Mouse (Mus musculus) cerebellum, postnatal 36 days (tissue): ENCODE measurements around the gene Plcb1.

Source experiments
- DNase-seq, 2 experiments: peaks; one replicate each; pipeline ENCODE4 v3.0.0; 2021 to 2022; ENCODE audit warnings: mixed read lengths in 2 of 2

Plcb1 gene

DNA sequence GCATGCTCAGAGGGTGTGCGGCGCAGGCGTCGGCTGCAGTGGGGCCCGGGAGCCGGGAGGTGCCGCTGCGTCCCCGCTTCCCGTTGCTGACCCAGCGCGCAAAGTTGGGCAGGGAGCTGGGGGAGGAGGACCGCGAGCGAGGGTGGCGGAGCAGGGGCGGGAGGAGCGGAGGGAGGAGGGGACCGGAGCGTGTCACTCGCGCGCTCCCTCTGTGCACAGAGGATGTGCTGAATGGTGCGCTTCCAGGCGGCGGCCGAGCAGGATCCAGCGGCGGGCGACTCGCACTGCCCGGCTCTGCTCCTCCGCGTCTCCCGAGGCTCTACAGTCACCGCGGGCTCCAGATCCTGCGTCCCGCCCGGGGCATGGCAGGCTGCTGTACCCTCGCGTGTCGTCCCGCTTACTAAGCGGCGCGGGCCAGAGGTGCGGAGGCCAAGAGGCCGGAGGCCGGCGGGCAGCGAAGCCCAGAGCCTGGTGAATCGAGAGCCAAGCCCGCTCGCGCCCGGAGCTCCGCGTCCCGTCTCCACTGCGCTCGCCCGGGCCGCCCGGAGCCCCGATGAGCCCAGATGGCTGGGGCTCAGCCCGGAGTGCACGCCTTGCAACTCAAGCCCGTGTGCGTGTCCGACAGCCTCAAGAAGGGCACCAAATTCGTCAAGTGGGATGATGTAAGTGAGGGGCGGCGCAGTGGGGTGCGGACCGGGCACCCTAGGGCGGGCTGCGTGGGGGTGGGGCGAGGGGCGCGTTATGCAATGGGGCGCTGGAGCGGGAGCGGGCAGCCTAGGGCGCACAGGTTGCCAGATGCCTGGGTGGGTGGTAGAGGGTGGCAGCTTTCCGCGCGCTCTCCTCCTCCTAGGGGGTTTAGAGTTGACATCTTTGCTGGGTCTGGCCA, at the start of gene Plcb1:
Gene Plcb1 (plus strand): TSS at position 98 of the 886 bp plus-strand sequence.
- peak; percentile 84 to 89 for DNase-seq

DNA sequence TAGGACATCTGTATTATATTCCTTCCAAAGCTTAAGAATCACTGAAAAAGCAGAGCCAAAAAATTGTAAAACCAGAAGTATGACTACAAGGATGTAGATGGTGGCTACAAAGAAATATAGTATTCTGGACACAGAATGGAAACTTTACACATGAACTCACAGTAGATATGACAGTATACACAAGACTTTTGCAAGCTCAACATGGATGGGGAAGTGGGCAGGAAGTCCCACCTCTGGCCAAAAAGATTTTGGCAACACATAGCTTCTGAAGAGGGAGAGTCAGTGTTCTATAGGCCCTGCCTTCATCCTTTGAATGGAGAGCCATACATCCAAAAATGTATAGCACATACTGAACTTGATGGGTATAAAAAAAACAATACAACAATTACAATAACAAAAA, 30.3 kb upstream of the Plcb1 start:
- no peak for DNase-seq

GRCm38 (mm10) chr2:134756086-134756485, 29.8 kb upstream of the Plcb1 start:
- no peak for DNase-seq

GRCm38 (mm10) chr2:134761029-134761428, 24.8 kb upstream of the Plcb1 start:
- DNase-seq: no peak

- no peak for DNase-seq
Observed at GRCm38 (mm10) chr2:134763406-134763990, 22.4 kb upstream of the Plcb1 start.

- no peak for DNase-seq
Observed at GRCm38 (mm10) chr2:134764506-134764905, 21.4 kb upstream of the Plcb1 start.

- no peak for DNase-seq
Observed at GRCm38 (mm10) chr2:134779826-134780225, 6.0 kb upstream of the Plcb1 start.

GRCm38 (mm10) chr2:134780316-134780715, 5.6 kb upstream of the Plcb1 start:
- no peak for DNase-seq

DNA sequence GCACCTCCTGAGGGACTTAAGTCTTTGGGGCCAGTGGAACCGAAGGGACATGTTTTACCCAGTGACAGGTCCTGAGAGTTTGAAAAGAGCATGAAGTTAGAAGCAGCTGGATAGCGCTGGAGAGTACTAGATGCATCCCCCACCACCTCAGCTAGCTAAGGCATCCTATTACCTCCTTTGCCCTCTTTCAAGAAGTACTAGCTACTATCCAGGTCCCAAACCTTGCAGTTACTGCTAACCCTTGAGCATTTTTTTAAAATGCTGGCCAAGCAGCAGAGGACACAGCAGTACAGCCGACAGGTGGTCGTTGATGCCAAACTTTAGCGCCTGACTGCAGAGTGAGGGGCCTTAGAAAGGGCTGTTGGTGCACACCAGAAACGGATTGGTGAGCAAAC, 986 bp downstream of the Plcb1 start:
- peak in 1 of 2 experiments; percentile 17 for DNase-seq

DNA sequence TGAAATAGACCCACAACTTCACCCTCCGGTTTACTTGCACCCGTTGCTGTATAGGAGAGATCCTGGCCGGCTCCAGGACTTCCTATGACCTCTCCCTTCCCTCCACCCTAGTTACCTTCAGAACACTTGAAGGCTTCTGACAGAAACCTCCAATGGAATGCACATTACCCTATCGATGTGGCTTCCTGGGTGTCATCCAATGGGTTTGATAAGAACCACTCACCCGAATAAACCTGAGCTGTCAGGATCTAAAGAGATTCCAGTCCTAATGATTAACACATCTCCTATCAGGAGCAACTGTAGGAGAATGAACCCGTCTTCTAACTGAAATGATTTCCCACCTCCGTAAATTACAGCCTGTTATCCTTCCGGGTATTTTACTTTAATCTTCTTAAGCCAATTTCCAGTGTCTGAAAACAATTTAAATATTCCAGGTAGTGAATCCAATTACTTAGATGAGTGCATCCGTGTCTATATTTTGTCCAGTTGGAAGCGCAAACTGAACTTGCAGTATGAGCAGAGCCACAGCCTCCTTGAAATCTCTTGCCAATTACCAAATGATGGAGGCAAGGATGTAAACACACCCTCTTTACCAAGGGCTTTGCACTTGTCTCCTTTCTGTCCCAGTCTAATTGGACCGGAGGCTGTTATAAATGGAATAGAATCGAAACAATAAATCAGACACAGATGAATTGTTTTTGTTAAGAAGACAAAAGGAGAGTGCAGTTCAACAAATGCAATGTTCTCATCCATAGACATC, 1.6 kb downstream of the Plcb1 start:
- DNase-seq: no peak

DNA sequence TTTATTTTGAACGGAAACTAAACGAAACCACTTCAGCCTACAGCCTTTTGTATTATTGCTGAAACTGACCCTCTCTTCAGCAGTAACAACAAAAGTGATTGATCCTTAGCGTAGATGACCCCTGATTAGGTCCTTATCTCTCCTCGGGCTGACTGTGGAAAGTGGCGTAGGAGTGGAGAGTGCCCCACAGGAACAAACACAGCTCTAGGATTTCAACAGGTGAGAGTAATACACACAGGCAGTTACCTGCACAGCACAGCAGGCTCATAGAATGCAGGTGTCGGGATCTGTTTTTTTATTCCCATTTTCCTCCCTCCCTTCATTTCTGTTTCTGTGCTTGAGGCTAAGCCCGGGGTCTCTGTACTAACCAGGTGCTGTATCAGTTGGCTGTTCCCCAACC, 7.1 kb downstream of the Plcb1 start:
- DNase-seq: no peak

DNA sequence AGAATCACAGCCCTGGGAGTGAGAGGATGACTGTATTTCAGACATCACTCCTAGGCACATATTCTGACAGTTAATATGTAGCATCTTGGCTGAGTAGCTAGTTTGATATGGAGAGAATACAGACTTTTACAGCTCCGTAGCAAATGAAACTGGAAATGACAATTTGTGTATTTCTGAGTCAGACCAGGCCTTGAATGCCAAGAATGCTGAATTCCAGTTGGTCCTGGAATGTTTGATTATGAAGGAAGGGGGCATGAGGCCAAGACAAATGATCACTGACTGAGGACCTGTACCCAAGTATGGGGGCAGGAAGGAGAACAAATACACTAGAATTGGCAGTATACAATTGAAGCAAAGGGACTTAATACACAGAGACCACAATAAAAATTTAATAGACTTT, 14.4 kb downstream of the Plcb1 start:
- DNase-seq: no peak

- peak; percentile 25 to 30 for DNase-seq
Observed at GRCm38 (mm10) chr2:134816383-134816782, 30.5 kb downstream of the Plcb1 start.

GRCm38 (mm10) chr2:134817058-134817840, 31.4 kb downstream of the Plcb1 start:
- DNase-seq: peak in 1 of 2 experiments; percentile 1

DNA sequence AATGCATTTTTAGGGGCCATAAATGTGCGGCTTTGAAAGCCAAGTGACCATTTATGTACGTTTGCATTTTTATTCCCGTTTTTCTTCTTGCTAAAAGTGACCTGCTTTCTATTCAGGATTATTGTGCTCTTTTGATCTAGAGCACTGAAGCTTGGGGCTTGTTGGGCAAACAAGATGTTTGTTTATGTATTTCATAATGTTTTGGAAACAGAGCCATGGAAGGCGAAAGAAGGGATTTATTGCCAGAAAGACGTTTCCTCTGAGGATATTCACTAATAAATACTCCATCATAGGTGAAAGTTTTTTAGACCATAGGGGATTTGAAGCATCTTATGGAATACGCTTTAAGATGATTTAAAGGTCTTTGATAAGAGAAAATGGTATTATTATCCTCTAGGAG, 35.3 kb downstream of the Plcb1 start:
- DNase-seq: no peak

DNA sequence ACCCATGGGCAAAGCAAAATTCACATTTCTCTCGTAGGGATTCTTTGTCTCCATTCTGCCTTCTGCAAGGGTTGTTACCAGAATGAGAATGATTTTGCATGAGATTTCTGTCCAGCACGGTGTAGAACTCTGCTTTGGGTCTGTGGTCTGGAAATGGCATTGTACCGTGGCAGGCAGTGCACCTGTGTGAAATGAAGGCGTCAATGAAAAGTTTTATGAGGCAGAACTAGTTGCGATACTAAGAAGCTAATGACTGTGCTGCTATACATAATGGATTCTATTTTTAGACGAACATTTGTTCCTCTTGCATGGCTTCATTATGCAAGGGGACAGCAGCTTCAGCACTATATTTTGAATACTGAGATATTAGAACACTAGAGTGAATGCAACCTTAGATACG, 39.8 kb downstream of the Plcb1 start:
- no peak for DNase-seq

DNA sequence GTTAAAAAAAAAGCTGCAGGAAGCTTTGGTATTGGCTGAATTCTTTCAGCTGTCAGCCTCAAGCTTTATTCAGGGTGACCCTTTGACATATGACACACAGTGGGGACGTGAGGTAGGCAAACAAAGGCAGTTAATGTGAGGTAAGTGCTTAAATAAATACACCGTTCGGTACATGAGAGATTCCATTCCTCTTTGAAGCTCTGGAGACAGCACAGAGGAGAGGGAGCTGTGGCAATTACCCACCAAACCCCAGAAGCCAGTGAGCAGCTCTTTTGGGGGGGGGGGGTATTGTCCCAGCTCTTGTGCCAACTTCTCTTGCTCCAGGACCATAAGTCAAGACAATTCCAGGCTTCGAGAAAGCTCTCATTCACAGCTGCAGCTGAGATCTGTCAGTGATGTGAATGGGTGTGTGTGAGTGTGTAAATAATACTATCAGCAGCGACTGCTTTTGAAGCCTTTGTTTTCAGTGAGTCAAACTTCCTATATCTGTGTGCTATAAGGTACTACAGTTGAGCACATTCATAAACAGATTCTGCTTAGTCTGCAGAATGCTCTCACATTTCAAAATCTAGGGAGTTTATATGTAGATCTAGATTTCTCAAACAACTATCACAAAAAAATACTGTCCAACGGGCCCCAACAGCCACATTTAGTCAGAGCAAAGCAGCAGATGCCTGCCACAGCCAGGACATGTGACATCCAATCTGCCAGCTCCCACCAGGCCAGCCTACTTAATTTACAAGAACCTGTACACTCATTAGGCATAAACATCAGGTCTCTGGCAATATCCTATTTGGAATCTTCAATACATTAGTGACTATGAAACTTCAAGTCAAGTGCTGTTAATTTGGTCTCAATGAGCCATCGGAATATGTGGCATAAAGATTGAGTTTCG, 40.5 kb downstream of the Plcb1 start:
- DNase-seq: peak; percentile 28 to 29

GRCm38 (mm10) chr2:134827778-134828487, 42.1 kb downstream of the Plcb1 start:
- DNase-seq: no peak

DNA sequence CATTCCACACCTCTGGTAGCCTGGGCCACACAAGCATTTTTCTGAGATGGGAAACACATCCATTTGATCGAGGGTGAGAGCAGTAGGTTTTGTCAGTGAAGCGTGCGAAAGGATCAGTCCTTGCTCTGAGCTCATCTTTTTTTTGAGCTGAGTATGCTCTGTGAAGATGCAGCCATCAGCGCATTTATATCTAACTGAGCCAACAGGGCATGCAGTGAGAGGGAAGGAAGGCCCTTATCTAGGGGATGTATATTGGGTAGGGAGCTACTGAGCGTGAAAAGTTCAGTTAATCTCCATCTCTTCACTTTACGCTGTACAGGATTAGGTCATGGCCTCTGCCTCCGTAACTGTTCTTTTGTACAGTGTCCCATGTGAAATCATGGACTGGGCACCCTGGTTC, 46.0 kb downstream of the Plcb1 start:
- no peak for DNase-seq

DNA sequence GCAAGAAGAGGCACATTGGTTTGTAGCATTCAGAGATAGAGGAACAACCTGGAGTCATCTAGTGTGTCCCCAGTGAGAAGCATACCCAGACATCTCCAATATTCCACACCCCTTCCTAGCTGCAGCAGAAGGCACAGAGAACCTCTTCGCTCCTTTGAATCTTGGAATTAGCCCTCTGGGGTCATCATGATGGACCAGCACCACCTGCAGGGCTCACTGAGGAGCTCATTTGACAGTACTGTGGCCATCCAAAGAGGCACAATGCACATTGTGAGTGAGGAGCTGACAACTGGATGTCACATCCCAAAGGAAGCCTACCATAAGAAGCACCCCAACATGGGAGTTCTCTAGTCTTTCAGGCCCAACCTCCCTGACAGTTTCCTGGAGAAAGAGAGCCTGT, 50.2 kb downstream of the Plcb1 start:
- no peak for DNase-seq

DNA sequence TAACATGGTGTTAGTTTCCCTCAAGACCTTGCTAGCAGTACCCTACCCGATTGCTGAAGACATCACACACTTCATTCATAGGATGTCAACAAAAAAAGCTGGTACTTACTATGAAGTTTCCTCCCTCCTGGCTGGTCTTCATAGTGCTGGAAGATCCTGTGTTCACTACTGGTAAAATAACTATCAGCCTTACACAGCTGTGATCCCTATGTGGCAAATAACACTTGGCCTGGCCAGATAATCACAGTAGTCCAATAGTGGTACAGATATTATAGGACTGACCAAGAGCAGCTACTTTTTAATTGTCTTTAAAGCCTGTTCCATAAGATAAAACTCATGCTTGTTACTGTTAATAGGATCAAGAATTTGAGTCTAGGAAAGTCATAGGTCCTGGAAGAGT, 52.3 kb downstream of the Plcb1 start:
- DNase-seq: no peak
